ENCODE assay signal across 8 mouse cellular contexts in the genomic region with DNA sequence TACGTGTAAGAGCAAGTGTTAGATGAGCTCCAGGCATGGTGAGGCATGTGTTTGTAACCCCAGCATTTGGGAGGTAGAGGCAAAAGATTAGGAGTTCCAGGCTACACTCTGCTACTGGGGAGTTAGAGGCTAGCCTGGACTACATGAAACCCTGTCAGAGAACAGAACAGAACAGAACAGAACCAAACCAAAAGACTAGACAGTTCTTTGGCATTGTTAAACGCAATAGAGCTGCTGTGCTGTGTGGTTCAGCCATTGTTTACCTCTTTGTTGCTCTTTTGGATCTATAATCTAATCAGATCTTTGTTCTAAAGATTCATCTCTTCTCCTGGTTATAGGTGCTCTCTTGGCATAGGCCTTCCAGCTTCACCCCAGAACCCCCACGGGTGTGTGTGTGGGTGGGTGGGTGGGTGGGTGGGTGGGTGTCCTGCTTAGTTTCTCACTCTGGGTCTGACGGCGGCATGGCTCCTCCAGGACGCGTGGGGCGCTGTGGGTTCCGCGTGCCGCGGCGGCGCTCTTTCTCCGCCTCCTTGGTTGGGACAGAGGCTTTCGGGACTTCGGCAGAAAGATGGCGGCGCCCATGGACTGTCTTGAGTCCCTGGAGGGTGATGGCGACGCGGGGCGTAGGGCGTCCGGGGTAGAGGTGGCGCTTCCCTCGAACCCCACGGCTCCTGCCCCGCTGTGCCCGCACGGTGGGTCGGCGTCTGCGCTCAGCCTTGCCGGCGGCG. TPM values are rescaled to one million over a fixed set of nuclear protein-coding genes. Genes with fewer than 3 reads are reported as not detected.
DNase-seq lines count a peak whose midpoint lies in the region; ATAC-seq lines count a peak whose summit lies in the region.

No protein-coding gene starts in this region.

- H3K36me3 ChIP-seq in hindbrain, embryonic 16.5 days (ENCODE audit: control insufficient read depth, insufficient read depth, low read length): no peaks in the 10 kb centered on the region
- H3K36me3 ChIP-seq in macrophage (ENCODE audit: inconsistent target): no peaks in the 10 kb centered on the region

- H3K27me3 ChIP-seq in hindbrain, embryonic 16.5 days (replicated peaks; ENCODE audit: control insufficient read depth, insufficient read depth, low read length): no peaks in the 10 kb centered on the region

- peak overlapping the region; percentile 89 for H3K27ac ChIP-seq in hindbrain, embryonic 16.5 days (ENCODE audit: low read depth, low read length)
- H3K27ac ChIP-seq in macrophage: no peak overlapping the region

- H3K4me3 ChIP-seq in hindbrain, embryonic 16.5 days (ENCODE audit: low read length): peak overlapping the region; percentile 75
- H3K4me3 ChIP-seq in macrophage (ENCODE audit: inconsistent target): peak overlapping the region; percentile 81

- peak overlapping the region; percentile 71 for H3K9ac ChIP-seq in hindbrain, embryonic 16.5 days (ENCODE audit: low read depth, low read length)

- 5% methylated on average over 37 of the region's 37 CpGs for WGBS in hindbrain, embryonic 16.5 days
- 6% methylated on average over 35 of the region's 37 CpGs for WGBS in macrophage (ENCODE audit: missing documents)

- ATAC-seq in hindbrain, embryonic 16.5 days: peak; percentile 99

- H3K4me2 ChIP-seq in hindbrain, embryonic 16.5 days (ENCODE audit: low read length): peak overlapping the region; percentile 62

- peaks cover 12% of the 10 kb centered on the region; the same call in 1 of the 2 replicates for H3K79me2 ChIP-seq in macrophage (ENCODE audit: inconsistent target)

- no peaks in the 10 kb centered on the region for H3K9me3 ChIP-seq in hindbrain, embryonic 16.5 days (ENCODE audit: control insufficient read depth, low read length)

- peak; percentile 63 for DNase-seq in WW6 (ENCODE audit: low read depth, low spot score)
- peak; percentile 82 to 85 for DNase-seq in cerebellum, postnatal 4 days (ENCODE audit: low spot score in 2 of 2)
- peak; percentile 81 for DNase-seq in gastrocnemius, adult 18-20 months (ENCODE audit: low spot score)
- DNase-seq in left cerebral cortex, adult 18-20 months (ENCODE audit: low spot score in 2 of 2): peak; percentile 87 to 91
- DNase-seq in right cerebral cortex, adult 18-20 months: peak; percentile 91
- peak; percentile 43 for DNase-seq in urinary bladder, postnatal 10 days (ENCODE audit: low spot score)

- H3K4me1 ChIP-seq in hindbrain, embryonic 16.5 days (ENCODE audit: control insufficient read depth, insufficient read depth, low read depth, low read length): no peaks in the 10 kb centered on the region; the same call in 1 of the 2 replicates

RNA-seq across cellular contexts. Expression of a gene that starts 7.5 kb away (rescaled TPM):
- 1 to 10 TPM; 4.2 to 4.4 TPM for total RNA-seq in gastrocnemius, adult 18-20 months (2021)
- polyA plus RNA-seq in hindbrain, embryonic 16.5 days (2015; fragmentation: Nextera tagmentation; extraction: Ambion mirVana): 10.6 and 11.1 TPM in 2 replicates
- 10 to 100 TPM in 1 of 2 experiments, 1 to 10 TPM in 1; 8.5 to 11.3 TPM for total RNA-seq in left cerebral cortex, adult 18-20 months (2021)
- total RNA-seq in macrophage (2018; cell fraction: chromatin; rRNA removed): 10 to 100 TPM; 25.3 to 66.0 (median 46.9) TPM
- 10 to 100 TPM in 3 of 26 experiments, 1 to 10 TPM in 23; 3.0 to 12.5 (median 7.2) TPM for total RNA-seq in macrophage (2018; cell fraction: cytosol; rRNA removed)
- 10 to 100 TPM; 15.3 to 51.4 (median 30.8) TPM for total RNA-seq in macrophage (2018; cell fraction: nucleus; rRNA removed)
- polyA plus RNA-seq in macrophage (2018): 6.8 to 8.1 TPM (median 7.3 TPM) in 3 replicates

RNA-seq across cellular contexts. Expression of a gene that starts 41.3 kb away (rescaled TPM):
- 1 to 10 TPM in 1 of 2 experiments, under 1 TPM in 1; 1.00 to 1.1 TPM for total RNA-seq in gastrocnemius, adult 18-20 months (2021)
- polyA plus RNA-seq in hindbrain, embryonic 16.5 days (2015; fragmentation: Nextera tagmentation; extraction: Ambion mirVana): 3.6 and 4.8 TPM in 2 replicates
- total RNA-seq in left cerebral cortex, adult 18-20 months (2021): 1 to 10 TPM in 1 of 2 experiments, under 1 TPM in 1; 0.88 to 2.0 TPM
- 10 to 100 TPM; 10.9 to 66.7 (median 27.9) TPM for total RNA-seq in macrophage (2018; cell fraction: chromatin; rRNA removed)
- total RNA-seq in macrophage (2018; cell fraction: cytosol; rRNA removed): 10 to 100 TPM in 16 of 26 experiments, 1 to 10 TPM in 10; 6.7 to 18.7 (median 10.2) TPM
- total RNA-seq in macrophage (2018; cell fraction: nucleus; rRNA removed): 10 to 100 TPM in 25 of 26 experiments, 1 to 10 TPM in 1; 10.0 to 77.8 (median 23.8) TPM
- 8.7 to 9.0 TPM (median 8.8 TPM) in 3 replicates for polyA plus RNA-seq in macrophage (2018)

RNA-seq across cellular contexts. Expression of a gene that starts 51.1 kb away (rescaled TPM):
- 10 to 100 TPM; 32.7 to 34.4 TPM for total RNA-seq in gastrocnemius, adult 18-20 months (2021)
- 101 TPM in 2 replicates for polyA plus RNA-seq in hindbrain, embryonic 16.5 days (2015; fragmentation: Nextera tagmentation; extraction: Ambion mirVana)
- total RNA-seq in left cerebral cortex, adult 18-20 months (2021): 10 to 100 TPM; 58.1 to 60.2 TPM
- total RNA-seq in macrophage (2018; cell fraction: chromatin; rRNA removed): 100 to 1,000 TPM in 15 of 26 experiments, 10 to 100 TPM in 11; 24.7 to 170 (median 108) TPM
- total RNA-seq in macrophage (2018; cell fraction: cytosol; rRNA removed): 10 to 100 TPM; 18.3 to 33.6 (median 25.9) TPM
- total RNA-seq in macrophage (2018; cell fraction: nucleus; rRNA removed): 10 to 100 TPM; 21.5 to 70.8 (median 47.8) TPM
- polyA plus RNA-seq in macrophage (2018): 28.3 to 31.8 TPM (median 28.8 TPM) in 3 replicates
